Mouse (Mus musculus): Measurements from ENCODE around the gene Gm5475. TPM values are rescaled to one million over a fixed set of nuclear protein-coding genes. Genes with fewer than 3 reads are reported as not detected.

Gm5475 gene
- polyA plus RNA-seq, 1 experiment = 0.03 TPM

GRCm38 (mm10) chr15:100428296-100428905, 6.5 kb downstream of the Gm5475 start:
- no peak for DNase-seq (ENCODE audit: low read depth)
- TF ChIP-seq POLR2A (IDR thresholded peaks at IDR 0.05; ENCODE audit: borderline replicate concordance, extremely low read depth, insufficient read depth, insufficient read length, poor library complexity, severe bottlenecking) (no peak), CTCF (IDR thresholded peaks at IDR 0.05; ENCODE audit: borderline replicate concordance, extremely low read depth, insufficient read depth, insufficient read length) (no peak)

DNA sequence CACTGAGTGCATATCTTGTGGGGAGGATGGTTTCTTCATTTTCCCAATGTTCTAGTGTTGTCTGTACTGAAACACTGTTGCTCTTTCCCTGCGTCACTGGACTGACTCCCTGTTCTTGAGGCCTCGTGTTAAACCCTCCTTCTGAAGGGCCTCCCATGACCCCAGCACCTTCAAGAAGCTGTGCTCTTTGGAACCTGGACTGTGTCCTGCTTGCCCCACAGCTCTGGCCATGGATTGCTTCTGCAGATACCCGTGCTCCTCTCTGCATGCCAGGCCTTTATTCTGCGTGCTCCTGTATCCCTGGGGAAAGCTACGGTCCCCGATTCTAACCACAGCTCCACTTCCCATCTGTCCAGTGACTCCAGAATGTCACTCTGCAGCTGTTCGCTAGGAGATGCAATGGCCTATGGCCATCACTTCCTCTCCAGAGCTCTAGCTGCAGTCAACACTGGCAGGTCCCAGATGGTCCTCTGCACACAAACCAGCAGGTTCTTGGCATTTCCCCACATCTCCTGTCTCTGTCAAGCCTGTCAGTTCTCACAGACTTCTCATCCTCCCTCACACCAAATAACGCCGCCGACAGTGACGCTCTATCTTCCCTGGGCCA, 8.1 kb downstream of the Gm5475 start:
- DNase-seq (ENCODE audit: low read depth) = peak; percentile 65
- TF ChIP-seq CTCF (IDR thresholded peaks at IDR 0.05; ENCODE audit: borderline replicate concordance, extremely low read depth, insufficient read depth, insufficient read length) (no peak), POLR2A (IDR thresholded peaks at IDR 0.05; ENCODE audit: borderline replicate concordance, extremely low read depth, insufficient read depth, insufficient read length, poor library complexity, severe bottlenecking) (no peak)

DNA sequence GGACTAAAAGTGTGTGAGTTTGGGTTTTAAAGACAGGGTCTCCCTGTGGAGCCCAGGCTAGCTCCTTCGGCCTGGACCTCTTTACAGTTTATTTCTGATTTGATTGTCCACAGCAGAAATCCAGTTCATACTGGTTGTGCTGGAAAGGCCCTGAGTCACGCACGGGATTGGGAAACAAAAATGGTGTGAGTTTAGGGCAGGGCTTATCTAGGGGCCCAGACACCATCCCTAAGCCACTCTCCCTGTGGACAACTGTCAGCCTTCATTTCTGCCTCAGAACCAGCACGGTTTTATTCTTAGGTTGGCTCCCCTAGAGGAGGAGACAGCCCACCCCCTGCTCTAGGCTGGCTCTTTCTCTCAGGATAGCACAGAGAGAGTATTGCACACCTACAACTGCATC, 11.3 kb downstream of the Gm5475 start:
- TF ChIP-seq CTCF (IDR thresholded peaks at IDR 0.05; ENCODE audit: borderline replicate concordance, extremely low read depth, insufficient read depth, insufficient read length) = no peak
- no peak for TF ChIP-seq POLR2A (IDR thresholded peaks at IDR 0.05; ENCODE audit: borderline replicate concordance, extremely low read depth, insufficient read depth, insufficient read length, poor library complexity, severe bottlenecking)
- DNase-seq (ENCODE audit: low read depth) = no peak

- no peak for DNase-seq (ENCODE audit: low read depth)
- TF ChIP-seq CTCF (IDR thresholded peaks at IDR 0.05; ENCODE audit: borderline replicate concordance, extremely low read depth, insufficient read depth, insufficient read length) (no peak), POLR2A (IDR thresholded peaks at IDR 0.05; ENCODE audit: borderline replicate concordance, extremely low read depth, insufficient read depth, insufficient read length, poor library complexity, severe bottlenecking) (no peak)
Observed at GRCm38 (mm10) chr15:100436112-100436511, 14.2 kb downstream of the Gm5475 start.

DNA sequence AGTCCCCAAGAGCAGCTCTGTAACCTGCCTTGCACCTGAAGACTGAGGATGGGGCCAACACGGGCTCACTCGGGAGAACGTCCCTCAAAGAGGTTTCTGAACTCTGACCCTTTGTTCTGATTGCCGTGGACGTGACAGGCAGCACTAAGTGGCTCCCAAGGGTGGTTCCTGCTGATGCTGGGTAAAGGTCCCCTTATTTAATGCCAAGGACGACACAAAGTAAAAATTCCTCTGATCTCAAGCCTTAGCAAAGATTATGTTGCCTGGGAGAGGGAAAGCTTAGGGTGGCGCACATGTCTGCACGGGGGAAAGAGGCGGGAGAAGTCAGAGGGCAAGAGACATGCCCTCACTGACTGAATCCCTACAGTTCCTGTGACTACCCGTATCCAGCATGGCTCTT, 14.6 kb downstream of the Gm5475 start:
- DNase-seq (ENCODE audit: low read depth) = no peak
- TF ChIP-seq CTCF (IDR thresholded peaks at IDR 0.05; ENCODE audit: borderline replicate concordance, extremely low read depth, insufficient read depth, insufficient read length) (no peak), POLR2A (IDR thresholded peaks at IDR 0.05; ENCODE audit: borderline replicate concordance, extremely low read depth, insufficient read depth, insufficient read length, poor library complexity, severe bottlenecking) (no peak)

GRCm38 (mm10) chr15:100443126-100443922, 21.4 kb downstream of the Gm5475 start:
- peak; percentile 99 for DNase-seq (ENCODE audit: low read depth)

GRCm38 (mm10) chr15:100446887-100447286, 24.9 kb downstream of the Gm5475 start:
- TF ChIP-seq CTCF (IDR thresholded peaks at IDR 0.05; ENCODE audit: borderline replicate concordance, extremely low read depth, insufficient read depth, insufficient read length) (no peak), POLR2A (IDR thresholded peaks at IDR 0.05; ENCODE audit: borderline replicate concordance, extremely low read depth, insufficient read depth, insufficient read length, poor library complexity, severe bottlenecking) (no peak)
- DNase-seq (ENCODE audit: low read depth) = no peak

More at GRCm38 (mm10) chr15:100443126-100443922, 21.4 kb downstream of the Gm5475 start:
- TF ChIP-seq POLR2A (IDR thresholded peaks at IDR 0.05; ENCODE audit: borderline replicate concordance, extremely low read depth, insufficient read depth, insufficient read length, poor library complexity, severe bottlenecking) = no peak

DNA sequence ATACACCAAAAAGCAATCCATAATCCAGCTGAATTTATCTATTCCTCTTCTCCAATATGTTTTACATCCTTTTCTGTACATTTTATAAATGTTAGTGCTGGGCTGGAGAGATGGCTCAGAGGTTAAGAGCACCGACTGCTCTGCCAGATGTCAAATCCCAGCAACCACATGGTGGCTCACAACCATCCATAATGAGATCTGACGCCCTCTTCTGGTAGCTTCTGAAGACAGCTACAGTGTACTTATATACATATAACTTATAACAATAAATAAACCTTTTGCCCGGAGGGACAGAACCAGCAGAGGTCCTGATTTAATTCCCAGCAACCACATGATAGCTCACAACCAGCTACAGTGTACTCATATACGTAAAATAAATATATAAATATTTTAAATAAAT, 26.6 kb downstream of the Gm5475 start:
- TF ChIP-seq CTCF (IDR thresholded peaks at IDR 0.05; ENCODE audit: borderline replicate concordance, extremely low read depth, insufficient read depth, insufficient read length) = no peak
- no peak for TF ChIP-seq POLR2A (IDR thresholded peaks at IDR 0.05; ENCODE audit: borderline replicate concordance, extremely low read depth, insufficient read depth, insufficient read length, poor library complexity, severe bottlenecking)
- DNase-seq (ENCODE audit: low read depth) = no peak

- TF ChIP-seq POLR2A (IDR thresholded peaks at IDR 0.05; ENCODE audit: borderline replicate concordance, extremely low read depth, insufficient read depth, insufficient read length, poor library complexity, severe bottlenecking) (no peak), CTCF (IDR thresholded peaks at IDR 0.05; ENCODE audit: borderline replicate concordance, extremely low read depth, insufficient read depth, insufficient read length) (no peak)
- no peak for DNase-seq (ENCODE audit: low read depth)
Observed at GRCm38 (mm10) chr15:100449495-100449894, 27.5 kb downstream of the Gm5475 start.

- DNase-seq (ENCODE audit: low read depth) = peak; percentile 65
- no peak for TF ChIP-seq POLR2A (IDR thresholded peaks at IDR 0.05; ENCODE audit: borderline replicate concordance, extremely low read depth, insufficient read depth, insufficient read length, poor library complexity, severe bottlenecking)
- TF ChIP-seq CTCF (IDR thresholded peaks at IDR 0.05; ENCODE audit: borderline replicate concordance, extremely low read depth, insufficient read depth, insufficient read length) = no peak
Observed at GRCm38 (mm10) chr15:100451245-100451644, 29.3 kb downstream of the Gm5475 start.

- TF ChIP-seq POLR2A (IDR thresholded peaks at IDR 0.05; ENCODE audit: borderline replicate concordance, extremely low read depth, insufficient read depth, insufficient read length, poor library complexity, severe bottlenecking) (no peak), CTCF (IDR thresholded peaks at IDR 0.05; ENCODE audit: borderline replicate concordance, extremely low read depth, insufficient read depth, insufficient read length) (no peak)
- no peak for DNase-seq (ENCODE audit: low read depth)
Observed at GRCm38 (mm10) chr15:100452486-100452885, 30.5 kb downstream of the Gm5475 start.
